Mouse (Mus musculus): Measurements from ENCODE around the gene Eftud2. TPM values are rescaled to one million over a fixed set of nuclear protein-coding genes. Genes with fewer than 3 reads are reported as not detected.

The Eftud2 gene
- polyA plus RNA-seq (2021; fragmentation: Nextera tagmentation) = 64.9 and 69.3 TPM in 2 replicates
- long read RNA-seq, experiment 1, transcript Eftud2-201 (28 exons, 3,324 nt) = major isoform, 70 of 108 reads
- long read RNA-seq, experiment 1, partial matches to known transcripts = 32 of 108 reads
- long read RNA-seq, experiment 1, other reads (novel, unspliced or antisense) = 5 of 108 reads
- long read RNA-seq, experiment 2, transcript Eftud2-202 (28 exons, 3,339 nt) = minor isoform, 5 of 757 reads
- long read RNA-seq, experiment 2, transcript Eftud2-201 (28 exons, 3,324 nt) = major isoform, 661 of 757 reads
- long read RNA-seq, experiment 2, partial matches to known transcripts = 53 of 757 reads
- long read RNA-seq, experiment 2, other reads (novel, unspliced or antisense) = 37 of 757 reads

DNA sequence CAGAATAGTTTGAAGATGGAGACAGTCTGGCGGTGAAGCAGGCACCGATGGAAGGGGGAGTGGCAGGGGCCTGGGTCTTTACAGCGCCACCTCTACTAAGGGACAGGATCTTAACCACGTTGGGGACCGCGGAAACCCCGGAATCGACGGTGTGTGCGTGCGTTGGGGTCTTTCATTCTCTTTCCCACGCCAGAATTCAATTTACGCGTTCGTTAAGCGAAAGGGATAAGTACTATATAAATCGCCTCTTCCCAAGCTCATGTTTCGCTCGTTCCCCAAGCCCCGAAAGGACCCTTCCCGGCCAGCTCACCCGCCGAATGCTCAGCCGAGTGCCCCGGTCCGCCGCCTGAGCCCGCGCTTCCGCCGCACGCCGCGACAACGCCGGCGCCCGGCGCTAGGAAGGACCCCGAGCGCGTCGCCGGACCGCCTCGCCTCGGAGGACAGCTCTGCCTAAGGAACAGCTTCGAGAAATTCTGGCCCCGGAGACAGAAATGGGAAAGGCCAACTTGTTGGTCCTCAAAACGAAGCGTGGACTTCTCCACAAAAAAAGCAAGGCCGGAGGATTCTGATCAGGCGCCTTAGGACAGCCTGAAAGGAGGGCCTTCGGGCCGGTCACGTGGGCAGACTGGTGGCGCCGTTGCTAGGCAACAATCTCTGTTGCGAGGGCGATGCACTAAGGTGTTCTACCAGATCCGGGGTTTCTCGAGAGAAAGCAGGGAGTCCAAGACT, at the start of gene Eftud2, which contains the start of gene Ccdc103:
TSS of gene Eftud2 (minus strand) at position 401 of the 729 bp plus-strand sequence.
TSS of gene Ccdc103 (plus strand) at position 620 of the 729 bp plus-strand sequence.

DNA sequence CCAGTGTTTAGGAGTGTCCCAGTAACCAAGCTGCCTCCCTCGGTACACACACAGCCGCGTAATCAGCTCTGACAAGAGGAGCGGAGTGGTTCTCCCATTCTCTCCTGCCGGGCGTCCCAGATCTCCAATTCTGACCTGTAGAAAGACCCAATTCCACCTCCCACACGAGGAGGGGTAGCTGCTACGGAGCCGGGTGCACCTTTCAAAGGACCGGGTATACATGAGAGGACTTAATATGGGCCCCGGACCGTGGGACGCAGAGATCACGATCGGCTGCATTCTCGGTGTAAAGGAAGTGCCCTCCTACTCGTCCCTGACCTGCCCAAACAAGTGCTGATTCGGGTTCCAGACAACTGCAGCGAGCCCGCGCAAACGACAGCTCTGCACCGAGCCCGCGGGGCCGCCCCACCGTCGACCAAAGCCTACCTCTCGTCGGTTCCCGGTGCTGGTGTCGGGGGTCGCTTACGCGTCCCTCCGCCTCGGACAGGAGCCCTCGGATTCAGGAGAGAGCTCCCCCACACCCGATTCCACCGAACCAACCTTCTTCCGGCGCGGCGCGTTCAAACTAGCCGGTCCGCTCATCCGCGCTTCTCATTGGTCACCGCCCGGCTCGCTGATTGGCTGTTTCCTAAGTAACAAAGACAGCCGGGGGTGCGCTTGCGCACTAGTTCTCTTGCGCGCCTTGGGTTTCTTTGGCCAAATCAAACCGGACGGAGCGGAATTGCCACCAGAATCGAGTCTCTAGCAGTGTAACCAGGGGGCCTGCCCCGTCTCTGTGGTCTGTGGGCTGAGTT, 44.0 kb upstream of the Eftud2 start, which contains the start of gene Kif18b:
TSS of gene Kif18b (minus strand) at position 568 of the 794 bp plus-strand sequence.

DNA sequence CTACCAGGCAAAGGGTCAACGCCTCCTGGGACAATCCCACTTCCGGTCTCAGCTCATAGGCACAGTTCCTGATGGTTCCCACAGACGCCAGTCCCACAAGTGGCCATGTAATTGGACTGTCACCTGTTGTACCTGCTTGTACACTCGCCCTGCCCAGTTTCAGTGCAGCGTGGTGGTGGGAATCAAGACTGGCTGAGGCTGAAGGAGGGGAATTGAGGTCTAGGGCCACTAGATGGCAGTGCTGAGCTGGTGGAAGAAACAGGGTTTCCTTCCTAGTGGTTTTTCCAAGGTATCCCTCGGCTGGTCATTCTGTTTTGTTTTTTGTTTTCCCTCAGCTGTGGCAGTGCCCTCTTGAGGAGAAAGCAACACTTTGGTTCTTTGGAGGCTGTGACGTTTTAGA, 20.0 kb upstream of the Eftud2 start, which contains the start of gene Gfap:
TSS of gene Gfap (minus strand) at position 150 of the 400 bp plus-strand sequence.

DNA sequence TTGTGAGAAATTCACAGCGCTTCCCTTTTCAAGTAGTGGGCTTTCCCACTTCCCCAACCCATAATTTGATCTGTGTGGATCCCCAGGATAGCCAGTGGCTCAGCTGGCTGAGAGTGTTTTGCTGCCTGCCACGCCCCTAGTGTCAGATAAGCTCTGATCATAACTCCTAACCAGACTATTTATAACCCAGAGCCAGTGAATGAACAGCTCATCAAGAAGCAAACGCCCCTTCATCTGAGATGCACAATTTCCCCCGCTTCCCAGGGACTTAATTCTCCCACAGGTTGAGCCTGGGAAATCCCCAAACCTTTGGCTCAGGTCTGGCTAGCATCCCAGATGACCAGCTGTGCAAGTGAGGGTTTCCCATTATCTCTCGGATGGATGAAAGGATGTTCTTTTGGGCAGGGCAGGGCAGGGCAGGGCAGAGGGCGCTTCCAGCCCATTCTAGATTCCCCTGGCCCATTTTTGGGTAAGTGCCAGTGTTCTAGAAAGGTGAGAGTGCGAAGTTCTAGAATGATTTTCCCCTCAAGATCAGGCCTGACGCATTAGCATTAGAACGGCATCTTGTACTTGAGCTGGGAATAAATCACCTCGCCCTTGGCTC, 3.9 kb upstream of the Eftud2 start, which contains the start of gene Fam187a:
TSS of gene Fam187a (plus strand) at position 554 of the 604 bp plus-strand sequence.

DNA sequence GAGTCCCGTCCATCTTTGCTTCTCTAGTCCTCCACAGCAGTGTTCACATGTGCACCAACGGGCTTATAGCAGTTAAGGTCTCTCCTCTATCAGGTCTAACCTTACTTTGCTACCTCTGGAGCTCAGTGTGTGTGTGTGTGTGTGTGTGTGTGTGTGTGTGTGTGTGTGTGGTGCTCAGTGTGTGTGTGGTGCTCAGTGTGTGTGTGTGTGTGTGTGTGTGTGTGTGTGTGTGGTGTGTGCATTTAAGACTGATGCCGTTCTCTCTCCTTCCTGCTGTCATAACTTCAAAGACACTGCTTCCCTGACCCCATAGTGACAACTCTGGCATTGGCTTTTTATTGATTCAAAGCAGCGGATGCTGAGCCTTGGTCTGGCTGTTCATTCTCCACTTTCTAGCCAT, 45.2 kb downstream of the Eftud2 start, which contains the start of gene Higd1b:
TSS of gene Higd1b (plus strand) at position 301 of the 400 bp plus-strand sequence.

DNA sequence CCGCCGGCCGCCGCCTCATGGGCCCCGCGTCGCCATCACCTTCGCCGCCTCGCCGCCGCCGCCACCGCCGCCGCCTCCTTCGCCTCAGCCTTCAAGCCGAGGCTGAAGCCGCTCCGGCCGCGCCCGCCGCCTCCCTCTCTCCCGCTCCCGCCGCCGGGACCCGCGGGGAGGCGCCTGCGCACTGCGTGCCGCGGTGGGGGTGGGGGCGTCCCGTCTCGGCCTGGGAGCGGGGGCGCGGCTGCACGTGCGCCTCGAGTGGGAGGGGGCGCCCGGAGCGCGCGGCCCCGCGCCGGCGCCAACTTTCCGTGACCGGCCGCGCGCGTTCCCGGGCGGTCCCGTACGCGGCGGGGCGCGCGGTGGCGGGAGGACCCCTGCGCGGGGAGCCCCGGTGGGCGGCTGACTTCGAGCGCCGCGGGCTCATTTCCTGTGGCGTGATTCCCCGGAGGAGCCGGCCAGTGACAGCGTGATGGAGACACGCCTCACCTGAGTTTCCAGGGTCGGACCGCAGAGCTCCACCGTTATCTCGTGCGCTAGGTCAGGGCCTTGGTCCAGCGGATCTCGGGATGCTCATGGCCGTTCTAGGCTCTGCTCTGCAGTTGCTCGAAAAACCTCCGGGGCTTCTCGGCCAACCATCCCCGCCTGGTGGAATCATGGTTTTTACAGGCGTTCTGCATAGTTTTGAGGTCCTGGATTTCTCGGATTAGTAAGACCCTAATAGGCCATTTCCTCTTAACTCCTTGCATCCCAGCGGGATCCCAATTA, 61.6 kb downstream of the Eftud2 start, which contains the start of gene Gjc1:
TSS of gene Gjc1 (minus strand) at position 680 of the 762 bp plus-strand sequence.

Other genes starting within 250 kb of the Eftud2 start
- 0.04 and 0.06 TPM in 2 replicates for gene Meioc, start 217.3 kb downstream of the Eftud2 start, polyA plus RNA-seq (2021; fragmentation: Nextera tagmentation)
- gene Ccdc43, start 183.2 kb downstream of the Eftud2 start, polyA plus RNA-seq (2021; fragmentation: Nextera tagmentation) = 36.4 and 37.0 TPM in 2 replicates
- gene Adam11, start 119.5 kb downstream of the Eftud2 start, polyA plus RNA-seq (2021; fragmentation: Nextera tagmentation) = 28.1 and 30.5 TPM in 2 replicates
- gene Gjc1, start 61.3 kb downstream of the Eftud2 start, polyA plus RNA-seq (2021; fragmentation: Nextera tagmentation) = 0.64 and 1.4 TPM in 2 replicates
- gene Higd1b, start 45.1 kb downstream of the Eftud2 start, polyA plus RNA-seq (2021; fragmentation: Nextera tagmentation) = 9.8 and 13.4 TPM in 2 replicates
- gene Ccdc103, start 219 bp upstream of the Eftud2 start, polyA plus RNA-seq (2021; fragmentation: Nextera tagmentation) = 5.6 and 6.7 TPM in 2 replicates
- gene Fam187a, start 4.2 kb upstream of the Eftud2 start, polyA plus RNA-seq (2021; fragmentation: Nextera tagmentation) = 0.18 TPM in 1 of 2 replicates, not detected in the other
- 135 and 164 TPM in 2 replicates for gene Gfap, start 19.9 kb upstream of the Eftud2 start, polyA plus RNA-seq (2021; fragmentation: Nextera tagmentation)
- 0.04 TPM in 1 of 2 replicates, not detected in the other for gene Kif18b, start 44.1 kb upstream of the Eftud2 start, polyA plus RNA-seq (2021; fragmentation: Nextera tagmentation)
- 1.5 and 1.6 TPM in 2 replicates for gene C1ql1, start 65.7 kb upstream of the Eftud2 start, polyA plus RNA-seq (2021; fragmentation: Nextera tagmentation)
- 331 and 373 TPM in 2 replicates for gene Nmt1, start 147.2 kb upstream of the Eftud2 start, polyA plus RNA-seq (2021; fragmentation: Nextera tagmentation)
- 30.5 and 36.4 TPM in 2 replicates for gene Dcakd, start 147.3 kb upstream of the Eftud2 start, polyA plus RNA-seq (2021; fragmentation: Nextera tagmentation)
- gene Plcd3, start 220.7 kb upstream of the Eftud2 start, polyA plus RNA-seq (2021; fragmentation: Nextera tagmentation) = 2.1 and 3.0 TPM in 2 replicates
- 42.3 and 42.4 TPM in 2 replicates for gene Acbd4, start 220.7 kb upstream of the Eftud2 start, polyA plus RNA-seq (2021; fragmentation: Nextera tagmentation)
- 8.4 and 9.1 TPM in 2 replicates for gene Hexim1, start 235.2 kb upstream of the Eftud2 start, polyA plus RNA-seq (2021; fragmentation: Nextera tagmentation)